Mouse (Mus musculus) limb, embryonic 12.5 days (tissue): ENCODE measurements around the gene Tbata. TPM values are rescaled to one million over a fixed set of nuclear protein-coding genes. Genes with fewer than 3 reads are reported as not detected.
A peak's percentile ranks its signal among the peaks of the same experiment; 100 is the strongest.

Experiments
- ATAC-seq: fragments of 200-750 bp; cut with Nextera tagmentation; 2 replicates; pipeline ENCODE4 v1.8.0; 2017; ENCODE audit warnings: low read depth, moderate TSS enrichment; ENCODE audit not compliant: insufficient number of reproducible peaks, insufficient read depth, low FRiP score, low TSS enrichment
- H3K27ac ChIP-seq: fragments of 300-500 bp; sonication (generic); 2 replicates; pipeline ENCODE4 v1.5.1; 2016; ENCODE audit warnings: mild to moderate bottlenecking, moderate library complexity
- H3K27me3 ChIP-seq: fragments of 300-500 bp; sonication (generic); 2 replicates; pipeline ENCODE4 v1.6.1; 2016; ENCODE audit warnings: mild to moderate bottlenecking, moderate library complexity
- H3K36me3 ChIP-seq: fragments of 300-500 bp; sonication (generic); 2 replicates; pipeline ENCODE4 v1.6.1; 2016; ENCODE audit warnings: mild to moderate bottlenecking, moderate library complexity
- H3K4me1 ChIP-seq: fragments of 300-500 bp; sonication (generic); replicated peaks from 2 replicates; pipeline ENCODE4 v1.6.1; 2016
- H3K4me2 ChIP-seq: fragments of 300-500 bp; sonication (generic); 2 replicates; pipeline ENCODE4 v1.6.1; 2016; ENCODE audit warnings: mild to moderate bottlenecking, moderate library complexity
- H3K4me3 ChIP-seq: fragments of 300-500 bp; sonication (generic); replicated peaks from 2 replicates; pipeline ENCODE4 v1.5.1; 2016; ENCODE audit warnings: mild to moderate bottlenecking
- H3K9ac ChIP-seq: fragments of 300-500 bp; sonication (generic); replicated peaks from 2 replicates; pipeline ENCODE4 v1.6.1; 2016; ENCODE audit warnings: mild to moderate bottlenecking, moderate library complexity
- H3K9me3 ChIP-seq: fragments of 300-500 bp; sonication (generic); 2 replicates; pipeline ENCODE4 v1.6.1; 2016; ENCODE audit warnings: mild to moderate bottlenecking, moderate library complexity
- WGBS: fragments of 180-500 bp; shearing (Covaris S2); methylation state at CpG from one replicate; pipeline ENCODE4 v1.1.7; 2016; 5-methylcytosine and 5-hydroxymethylcytosine counted together
- polyA plus RNA-seq: library from polyadenylated mRNA; unstranded; fragments of >200 nt; fragmentation: Nextera tagmentation; extraction: Ambion mirVana; gene quantifications from 2 replicates; pipeline ENCODE4 v1.2.1, GENCODE M21; 2016

The Tbata gene
- polyA plus RNA-seq, 1 experiment from 2014 or later: not detected

DNA sequence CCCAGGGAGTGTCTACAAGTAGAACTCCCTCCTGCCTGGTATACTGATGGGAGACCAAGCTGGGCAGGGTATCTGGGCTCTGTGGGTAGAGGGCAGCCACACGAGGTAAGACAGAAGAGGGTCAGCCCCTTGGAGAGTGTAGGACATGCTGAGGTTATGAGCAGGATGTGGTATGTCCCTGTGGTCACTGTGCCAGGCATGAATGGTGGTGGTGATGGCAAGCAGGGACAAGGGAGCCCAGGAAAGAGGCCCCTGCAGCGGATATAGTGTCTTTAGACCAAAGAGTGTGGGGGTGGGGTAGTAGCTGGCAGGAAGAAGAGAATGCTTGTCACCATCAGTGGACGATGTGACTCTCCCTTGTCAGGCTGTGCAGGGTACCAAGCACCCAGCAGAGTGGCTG is 16.3 kb downstream of the Tbata start:
- ATAC-seq: no peak
- no peaks in the 10 kb centered on the region for H3K9me3 ChIP-seq
- peaks cover 7% of the 10 kb centered on the region for H3K27me3 ChIP-seq
- H3K4me1 ChIP-seq: peaks cover 10% of the 10 kb centered on the region
- no peak overlapping the region for H3K4me3 ChIP-seq
- no peak overlapping the region for H3K4me2 ChIP-seq
- H3K36me3 ChIP-seq: no peaks in the 10 kb centered on the region
- H3K9ac ChIP-seq: no peak overlapping the region
- WGBS: 66% methylated on average over 3 of the region's 3 CpGs
- H3K27ac ChIP-seq: no peak overlapping the region

DNA sequence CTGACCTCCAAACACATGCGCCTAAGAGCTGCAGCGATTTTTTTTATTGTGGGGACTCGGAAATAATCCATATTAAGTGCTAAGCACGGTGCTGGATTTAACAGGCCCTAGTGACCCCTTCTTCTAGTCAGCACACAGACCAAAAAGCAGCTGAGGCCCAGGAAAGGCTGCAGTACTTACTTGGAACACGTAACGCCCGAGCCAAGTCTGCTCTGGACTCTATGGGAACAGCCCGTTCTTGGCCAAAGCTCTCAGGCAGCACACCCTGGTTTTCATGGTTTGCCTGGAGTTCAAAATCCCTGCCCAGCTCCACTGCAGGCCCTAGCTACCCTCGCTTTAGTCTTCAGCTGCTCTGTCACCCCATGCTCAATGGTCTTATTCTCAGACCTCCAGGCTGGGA is 22.9 kb downstream of the Tbata start:
- Histone ChIP-seq H3K9me3 (no peaks in the 10 kb centered on the region), H3K4me1 (0 out of 2 replicates have a peak, but pooled peaks cover under 1% of the 10 kb centered on the region), H3K36me3 (no peaks in the 10 kb centered on the region), H3K9ac (no peak overlapping the region), H3K4me2 (no peak overlapping the region), H3K27ac (no peak overlapping the region), H3K27me3 (no peaks in the 10 kb centered on the region), H3K4me3 (no peak overlapping the region)
- WGBS: 83% methylated on average over 9 of the region's 9 CpGs
- ATAC-seq: no peak

DNA sequence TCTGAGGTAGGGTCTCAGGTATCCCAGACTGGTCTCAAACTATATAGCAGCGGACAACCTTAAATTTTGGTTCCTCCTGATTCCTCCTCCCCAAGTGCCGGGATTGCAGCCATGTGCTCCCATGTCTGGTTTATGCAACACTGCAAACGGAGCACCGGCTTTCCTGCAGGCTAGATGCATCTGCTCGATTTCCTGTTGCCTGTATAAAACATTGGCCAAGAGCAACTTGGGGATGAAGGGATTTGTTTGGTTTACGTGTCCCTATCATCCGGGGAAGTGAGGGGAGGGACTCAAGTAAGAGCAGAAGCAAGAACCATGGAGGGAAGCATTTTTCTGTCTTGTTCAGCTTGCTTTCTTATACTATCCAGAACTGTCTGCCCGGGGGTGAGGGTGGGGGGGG is 23.5 kb downstream of the Tbata start:
- 83% methylated on average over 8 of the region's 8 CpGs for WGBS
- H3K27ac ChIP-seq: no peak overlapping the region
- H3K9me3 ChIP-seq: no peaks in the 10 kb centered on the region
- no peaks in the 10 kb centered on the region for H3K27me3 ChIP-seq
- H3K9ac ChIP-seq: no peak overlapping the region
- H3K36me3 ChIP-seq: no peaks in the 10 kb centered on the region
- no peak overlapping the region for H3K4me2 ChIP-seq
- ATAC-seq: no peak
- 0 out of 2 replicates have a peak, but pooled peaks cover 3% of the 10 kb centered on the region for H3K4me1 ChIP-seq
- H3K4me3 ChIP-seq: no peak overlapping the region

DNA sequence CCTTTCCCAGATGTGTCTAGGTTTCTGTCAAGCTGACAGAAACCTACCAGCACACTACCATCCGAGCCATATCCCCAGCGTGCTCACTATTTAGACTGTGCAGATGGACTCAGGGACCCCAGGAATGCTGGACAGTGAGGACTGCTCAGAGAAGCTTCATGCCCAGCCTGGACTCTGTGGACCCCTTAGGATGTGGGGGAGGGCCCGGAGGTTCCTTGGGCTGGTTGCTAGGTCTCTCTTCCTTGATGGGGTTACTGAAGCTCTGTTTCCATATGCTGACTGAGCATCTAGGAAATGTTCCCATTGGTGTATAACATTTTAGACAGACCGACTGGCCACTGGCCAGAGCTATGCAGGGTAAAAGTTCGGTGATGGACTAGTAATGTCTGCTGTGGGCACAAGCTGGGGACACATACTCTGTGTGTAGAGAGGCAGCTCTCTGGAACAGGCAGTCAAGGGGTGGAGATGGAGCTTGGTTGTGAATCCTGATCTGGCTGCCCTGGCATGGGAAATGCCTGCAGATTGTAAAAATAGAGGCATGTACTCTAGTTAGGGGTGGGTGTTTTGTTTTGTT is 24.1 kb downstream of the Tbata start:
- H3K27me3 ChIP-seq: no peaks in the 10 kb centered on the region
- H3K4me1 ChIP-seq: 0 out of 2 replicates have a peak, but pooled peaks cover 3% of the 10 kb centered on the region
- 88% methylated on average over 5 of the region's 5 CpGs for WGBS
- no peak for ATAC-seq
- no peak overlapping the region for H3K27ac ChIP-seq
- H3K9ac ChIP-seq: no peak overlapping the region
- H3K4me3 ChIP-seq: no peak overlapping the region
- no peak overlapping the region for H3K4me2 ChIP-seq
- no peaks in the 10 kb centered on the region for H3K9me3 ChIP-seq
- H3K36me3 ChIP-seq: no peaks in the 10 kb centered on the region

DNA sequence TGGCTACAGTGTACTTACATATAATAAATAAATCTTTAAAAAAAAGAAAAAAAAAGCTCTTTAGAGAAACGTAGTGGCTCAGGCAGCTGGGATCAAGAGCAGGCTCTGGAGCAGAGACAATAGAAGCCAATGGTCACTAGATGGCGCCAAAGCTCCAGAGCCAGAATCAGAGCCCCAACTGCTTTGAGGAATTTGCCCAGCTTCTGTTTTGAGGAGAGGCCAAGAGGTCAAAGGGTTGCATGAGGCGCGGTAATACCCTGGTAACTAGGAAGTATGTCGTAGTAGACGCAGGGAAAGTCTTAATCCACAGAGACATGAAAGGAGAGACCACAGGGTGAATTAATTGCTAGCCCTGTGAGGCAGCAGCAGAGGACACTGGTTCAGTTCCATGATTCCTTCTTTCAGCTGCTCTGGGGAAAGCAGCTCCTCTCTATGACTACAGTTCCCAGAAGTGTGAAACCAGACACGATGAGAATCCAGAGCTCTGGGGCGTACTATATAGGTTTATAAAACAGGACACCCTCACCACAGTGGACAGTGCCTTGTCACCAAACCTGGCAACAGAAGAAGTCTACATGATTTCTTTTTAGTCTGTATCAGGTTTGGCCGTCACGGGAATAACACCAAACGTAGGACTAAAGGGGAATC is 27.9 kb downstream of the Tbata start:
- ATAC-seq: no peak
- Histone ChIP-seq H3K36me3 (no peaks in the 10 kb centered on the region), H3K27ac (no peak overlapping the region)

DNA sequence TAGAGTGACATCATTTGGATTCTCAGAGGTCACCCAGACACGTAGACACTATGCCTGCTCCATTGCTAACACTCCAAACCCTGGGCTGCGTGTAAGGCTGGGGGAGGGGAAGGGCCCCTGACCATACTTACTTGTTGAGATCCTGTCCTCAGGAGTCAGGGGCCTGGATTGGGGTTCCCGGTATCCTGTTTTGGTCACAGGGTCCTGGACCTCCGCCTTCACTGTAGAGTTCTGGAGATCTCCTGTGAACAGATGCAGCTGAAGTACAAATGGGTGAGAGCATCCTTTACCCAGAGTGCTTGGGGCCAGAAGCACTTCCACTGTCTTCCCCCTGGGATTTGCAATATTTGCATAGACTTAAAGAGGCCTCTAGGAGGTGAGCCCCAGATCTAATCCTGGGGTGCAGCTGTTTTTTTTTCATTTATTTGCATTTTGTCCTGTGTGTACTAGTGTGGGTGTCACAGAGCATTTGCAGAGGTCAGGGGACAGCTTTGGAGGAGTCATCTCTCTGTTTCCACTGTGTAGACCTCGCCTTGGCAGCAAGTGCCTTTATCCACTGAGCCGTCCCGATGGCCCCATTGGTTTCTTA is 28.6 kb downstream of the Tbata start:
- no peak overlapping the region for H3K4me3 ChIP-seq
- no peak overlapping the region for H3K4me2 ChIP-seq
- WGBS: 77% methylated on average over 7 of the region's 7 CpGs
- no peak for ATAC-seq
- no peak overlapping the region for H3K9ac ChIP-seq
- H3K9me3 ChIP-seq: no peaks in the 10 kb centered on the region
- H3K27ac ChIP-seq: no peak overlapping the region
- no peaks in the 10 kb centered on the region for H3K27me3 ChIP-seq
- no peaks in the 10 kb centered on the region for H3K36me3 ChIP-seq
- 0 out of 2 replicates have a peak, but pooled peaks cover 3% of the 10 kb centered on the region for H3K4me1 ChIP-seq

More for the DNA sequence above, 27.9 kb downstream of the Tbata start:
- no peak overlapping the region for H3K4me2 ChIP-seq
- no peak overlapping the region for H3K9ac ChIP-seq
- H3K27me3 ChIP-seq: no peaks in the 10 kb centered on the region
- H3K9me3 ChIP-seq: no peaks in the 10 kb centered on the region
- WGBS: 31% methylated on average over 11 of the region's 11 CpGs
- H3K4me3 ChIP-seq: no peak overlapping the region
- H3K4me1 ChIP-seq: 0 out of 2 replicates have a peak, but pooled peaks cover 3% of the 10 kb centered on the region

DNA sequence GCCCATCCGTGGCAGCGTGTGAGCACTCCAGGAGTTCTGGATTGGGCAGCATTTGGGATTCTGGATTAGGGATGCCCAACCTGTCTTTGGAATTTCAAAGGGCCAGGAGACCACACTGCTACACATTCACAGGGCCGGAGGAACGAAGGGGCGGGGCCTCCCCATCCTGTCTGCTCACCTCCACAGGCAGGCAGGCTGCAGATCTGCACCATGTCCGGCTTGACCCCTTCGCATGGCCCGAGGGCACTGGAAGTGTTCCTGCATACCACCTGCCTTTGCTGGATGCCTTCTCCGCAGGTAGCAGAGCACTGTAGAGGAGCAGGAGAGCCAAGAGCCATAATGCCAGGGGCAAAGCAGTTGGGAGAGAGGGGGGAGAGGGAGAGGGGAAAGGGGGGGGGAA is 29.2 kb downstream of the Tbata start:
- Histone ChIP-seq H3K4me3 (no peak overlapping the region), H3K4me2 (no peak overlapping the region), H3K4me1 (0 out of 2 replicates have a peak, but pooled peaks cover 3% of the 10 kb centered on the region), H3K36me3 (no peaks in the 10 kb centered on the region), H3K27ac (no peak overlapping the region), H3K9me3 (no peaks in the 10 kb centered on the region), H3K27me3 (no peaks in the 10 kb centered on the region), H3K9ac (no peak overlapping the region)
- no peak for ATAC-seq
- WGBS: 43% methylated on average over 9 of the region's 9 CpGs

DNA sequence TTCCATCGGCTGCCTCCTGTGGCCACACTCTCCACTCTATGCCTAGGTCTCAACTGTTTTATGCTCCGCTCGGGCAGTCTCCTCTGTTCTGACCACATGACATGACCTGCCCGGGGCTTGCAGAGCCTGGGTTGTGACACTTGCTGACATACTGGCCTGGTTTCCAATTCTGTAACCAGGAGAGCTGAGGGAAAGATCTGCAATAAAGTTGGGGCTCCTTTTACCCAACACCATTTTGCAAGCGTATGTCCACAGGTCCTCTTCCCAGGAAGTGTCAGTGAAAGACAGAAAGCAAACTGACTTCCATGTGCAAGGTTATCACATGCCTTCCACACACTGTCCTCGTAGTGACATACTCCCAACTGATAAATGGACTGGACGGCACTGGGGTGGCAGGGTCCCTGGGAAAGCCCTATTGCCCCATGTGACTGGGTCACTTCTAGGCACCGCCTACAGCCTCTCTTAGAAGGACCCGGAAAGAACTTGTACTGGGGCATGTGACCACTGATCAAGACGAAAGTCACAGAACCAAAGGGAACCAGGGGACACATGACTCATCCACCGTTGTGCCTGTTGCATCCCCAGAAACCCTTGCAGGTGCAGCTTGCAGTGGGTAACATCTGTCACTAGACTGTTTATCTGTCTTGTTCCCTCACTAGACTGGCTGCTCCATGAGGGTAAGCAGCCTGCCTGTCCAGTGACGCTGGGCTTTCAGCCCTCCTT is 30.0 kb downstream of the Tbata start:
- Histone ChIP-seq H3K27me3 (no peaks in the 10 kb centered on the region), H3K9ac (no peak overlapping the region), H3K9me3 (no peaks in the 10 kb centered on the region), H3K4me2 (no peak overlapping the region), H3K36me3 (no peaks in the 10 kb centered on the region), H3K27ac (no peak overlapping the region), H3K4me1 (0 out of 2 replicates have a peak, but pooled peaks cover 3% of the 10 kb centered on the region), H3K4me3 (no peak overlapping the region)
- no peak for ATAC-seq
- 80% methylated on average over 12 of the region's 12 CpGs for WGBS

DNA sequence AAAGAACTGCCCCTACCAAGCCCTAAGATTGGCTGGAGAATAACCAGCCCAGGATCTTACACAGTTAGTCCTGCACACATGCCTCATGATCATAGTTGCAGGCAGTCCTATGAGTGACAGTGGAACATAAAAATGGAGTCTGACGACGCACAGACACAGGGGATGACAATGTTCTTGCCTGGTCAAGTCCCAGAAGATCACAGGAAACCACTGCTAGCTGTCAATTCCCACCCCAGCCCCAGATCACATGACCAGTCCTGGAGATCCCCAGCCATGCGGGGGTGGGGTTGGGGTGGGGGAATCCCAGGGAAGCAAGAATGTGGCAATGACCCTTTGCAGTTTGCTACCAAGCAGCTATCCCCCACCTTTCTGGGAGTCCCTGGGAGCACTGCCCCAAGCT is 32.2 kb downstream of the Tbata start:
- Histone ChIP-seq H3K4me3 (no peak overlapping the region), H3K9me3 (no peaks in the 10 kb centered on the region), H3K4me2 (no peak overlapping the region), H3K27me3 (no peaks in the 10 kb centered on the region), H3K27ac (no peak overlapping the region), H3K4me1 (0 out of 2 replicates have a peak, but pooled peaks cover 3% of the 10 kb centered on the region), H3K36me3 (no peaks in the 10 kb centered on the region), H3K9ac (no peak overlapping the region)
- 56% methylated on average over 3 of the region's 3 CpGs for WGBS
- no peak for ATAC-seq

DNA sequence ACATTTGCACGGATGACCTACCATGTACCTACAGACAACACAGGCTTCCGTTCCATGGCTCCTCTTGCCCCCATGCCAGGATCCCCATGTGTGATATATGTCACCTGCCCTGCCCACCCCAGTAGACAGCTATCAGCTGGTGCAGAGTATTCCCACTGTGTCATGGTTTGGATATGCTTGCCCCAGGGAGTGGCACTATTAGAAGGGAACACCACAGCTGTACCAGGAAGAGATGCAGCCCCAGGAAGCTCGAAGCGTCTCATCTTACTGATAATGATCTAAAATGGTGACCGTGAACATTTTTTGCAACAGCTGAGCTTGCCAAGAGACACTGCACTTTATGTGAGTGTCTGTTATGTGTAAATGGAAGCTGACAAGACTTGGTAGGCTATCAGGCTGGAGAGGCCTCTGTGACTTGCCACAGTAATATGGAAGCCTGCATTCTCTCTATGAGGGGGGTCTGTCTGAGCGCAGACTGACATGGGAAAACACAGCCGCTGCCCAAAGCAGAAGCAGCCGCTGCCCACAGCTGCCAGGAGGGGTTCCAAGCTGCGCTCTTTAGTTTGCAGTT is 36.4 kb downstream of the Tbata start:
- H3K4me2 ChIP-seq: no peak overlapping the region
- ATAC-seq: no peak
- H3K36me3 ChIP-seq: no peaks in the 10 kb centered on the region
- H3K27me3 ChIP-seq: peaks cover 6% of the 10 kb centered on the region; the same call in 1 of the 2 replicates
- 86% methylated on average over 9 of the region's 9 CpGs for WGBS
- no peak overlapping the region for H3K9ac ChIP-seq
- H3K9me3 ChIP-seq: no peaks in the 10 kb centered on the region
- no peak overlapping the region for H3K27ac ChIP-seq
- no peak overlapping the region for H3K4me3 ChIP-seq
- H3K4me1 ChIP-seq: no peaks in the 10 kb centered on the region; the same call in 1 of the 2 replicates

DNA sequence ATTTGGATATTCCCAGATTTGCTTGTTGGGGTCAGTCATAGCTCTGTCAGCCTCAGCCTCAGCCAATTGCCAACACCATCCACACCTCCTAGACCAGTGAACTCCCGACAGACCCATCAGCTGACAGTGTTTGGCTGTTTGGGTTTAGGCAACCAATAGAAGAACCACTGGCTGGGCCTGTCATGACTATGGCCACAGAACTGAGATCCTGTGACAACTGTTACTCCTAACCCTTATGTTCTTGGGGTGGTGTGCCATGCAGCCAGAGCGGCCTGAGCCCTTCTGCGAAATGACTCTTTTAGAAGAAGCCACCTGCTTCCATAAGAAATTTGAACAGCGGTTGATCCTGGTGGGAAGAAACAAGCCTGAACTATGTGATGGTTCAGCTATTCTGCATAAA is 39.4 kb downstream of the Tbata start:
- Histone ChIP-seq H3K4me1 (no peaks in the 10 kb centered on the region; the same call in 1 of the 2 replicates), H3K27ac (no peak overlapping the region), H3K27me3 (peaks cover 11% of the 10 kb centered on the region; the same call in 1 of the 2 replicates), H3K36me3 (no peaks in the 10 kb centered on the region), H3K4me3 (no peak overlapping the region), H3K9me3 (peaks cover 4% of the 10 kb centered on the region; the same call in 1 of the 2 replicates), H3K4me2 (no peak overlapping the region), H3K9ac (no peak overlapping the region)
- ATAC-seq: 0 out of 2 replicates have a peak, but pooled peaks have one; percentile 15
- WGBS: 81% methylated on average over 4 of the region's 4 CpGs
